Mouse (Mus musculus) stomach, postnatal 0 days (tissue): ENCODE data around the gene Fxn.

Experiments used
- CTCF ChIP-seq: IDR thresholded peaks from 2 replicates; pipeline ENCODE4 v1.5.1; 2016; ENCODE audit warnings: antibody characterized with exemption, low read depth, mild to moderate bottlenecking, moderate library complexity
- EP300 ChIP-seq: optimal IDR thresholded peaks from 2 replicates; pipeline ENCODE3; 2016; ENCODE audit warnings: antibody characterized with exemption

DNA sequence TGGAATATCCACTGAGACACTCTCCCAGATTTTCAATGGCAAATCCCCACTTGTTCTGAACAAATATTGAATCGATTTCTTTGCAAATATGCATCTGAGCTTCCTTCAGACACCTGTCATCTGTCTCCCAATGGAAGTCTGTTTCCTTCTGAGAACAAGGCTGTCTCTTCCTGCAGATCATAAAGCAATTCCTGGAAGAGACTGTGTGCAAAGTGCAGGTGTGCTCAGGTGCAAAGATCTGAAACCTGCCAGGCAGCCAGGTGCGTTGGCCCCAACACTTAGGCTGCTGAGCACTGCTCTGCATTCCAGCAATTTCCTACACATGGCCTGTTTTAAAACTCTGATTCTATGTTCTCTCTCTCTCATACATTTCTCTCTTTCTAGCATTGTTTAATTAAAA is 37.3 kb upstream of the Fxn start:
- TF ChIP-seq EP300 (no peak), CTCF (no peak)
